Mouse (Mus musculus) retina, postnatal 7 days (tissue): ENCODE results near the gene Angptl4.
"Not testable (repeated sequence)": the region's sequence is repeated elsewhere in the genome, so short reads cannot be mapped to it uniquely, and the experiment has no call there.

Experiments used
- DNase-seq: peaks from one replicate; pipeline ENCODE4 v3.0.0-alpha.2; 2012; ENCODE audit warnings: low read depth, low spot score

Angptl4 gene

DNA sequence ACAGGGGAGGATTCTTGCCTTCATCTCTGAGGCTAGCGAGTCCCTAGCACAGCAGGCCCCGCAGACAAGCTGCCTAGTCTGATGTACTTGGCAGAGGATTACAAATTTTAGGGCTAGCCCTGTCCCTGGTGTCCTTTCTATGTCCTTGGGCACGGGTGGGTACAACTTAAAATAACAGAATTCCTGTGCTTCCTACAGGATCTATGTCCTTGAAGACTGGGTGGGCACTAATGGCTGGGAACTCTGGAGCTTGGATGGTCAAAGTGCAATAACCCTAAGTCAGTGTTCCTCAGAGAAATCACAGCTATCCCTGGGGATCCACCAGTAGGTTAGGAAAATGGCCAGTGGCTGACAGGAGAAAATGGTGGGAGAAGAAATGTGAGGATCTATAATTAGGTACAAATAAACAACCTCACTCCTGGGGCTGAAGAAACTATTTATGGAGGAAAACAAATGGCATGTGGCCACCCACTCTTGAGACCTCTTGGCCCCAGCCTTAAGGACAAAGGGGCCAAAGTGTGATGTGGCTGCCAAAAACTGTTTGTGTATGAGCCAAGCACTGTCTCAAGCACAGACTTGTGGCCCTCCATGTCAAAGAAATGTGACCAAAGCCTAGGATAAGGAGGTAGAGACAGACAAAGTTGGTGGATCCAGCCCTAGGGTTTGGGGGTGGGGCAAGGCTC is 25.4 kb downstream of the Angptl4 start:
- DNase-seq = no peak

DNA sequence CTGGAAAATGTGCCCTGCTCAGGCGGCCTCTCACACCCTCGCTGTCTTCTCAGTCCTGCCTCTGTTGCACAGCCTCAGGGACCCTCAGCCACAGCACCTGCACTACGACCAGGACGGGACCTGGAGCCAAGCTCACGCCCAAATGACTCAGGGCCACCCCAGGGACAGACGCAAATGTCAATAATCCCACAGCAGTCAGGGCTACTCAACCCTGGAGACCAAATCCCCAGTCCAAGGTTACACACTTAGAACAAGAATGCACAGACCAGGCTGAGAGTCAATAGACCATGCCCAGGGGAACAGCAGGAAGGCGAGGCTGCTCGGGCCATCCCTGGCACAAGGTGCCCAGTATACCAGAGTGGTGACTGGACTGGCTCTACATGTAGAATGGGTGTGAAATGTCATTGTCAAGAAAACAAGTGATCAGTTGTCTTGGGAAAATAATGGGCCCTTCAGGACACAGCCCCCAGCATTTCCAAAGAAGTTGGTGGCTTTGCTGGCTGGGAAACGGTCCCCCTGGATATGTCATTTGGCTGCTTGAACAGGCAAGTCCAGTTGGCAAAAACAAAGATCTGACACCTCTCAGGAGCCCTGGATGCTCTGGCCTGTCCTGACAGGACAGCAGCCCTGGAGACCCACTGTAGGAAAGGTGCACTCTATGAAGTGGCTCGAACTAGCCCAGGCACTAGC is 26.1 kb downstream of the Angptl4 start:
- DNase-seq = no peak

DNA sequence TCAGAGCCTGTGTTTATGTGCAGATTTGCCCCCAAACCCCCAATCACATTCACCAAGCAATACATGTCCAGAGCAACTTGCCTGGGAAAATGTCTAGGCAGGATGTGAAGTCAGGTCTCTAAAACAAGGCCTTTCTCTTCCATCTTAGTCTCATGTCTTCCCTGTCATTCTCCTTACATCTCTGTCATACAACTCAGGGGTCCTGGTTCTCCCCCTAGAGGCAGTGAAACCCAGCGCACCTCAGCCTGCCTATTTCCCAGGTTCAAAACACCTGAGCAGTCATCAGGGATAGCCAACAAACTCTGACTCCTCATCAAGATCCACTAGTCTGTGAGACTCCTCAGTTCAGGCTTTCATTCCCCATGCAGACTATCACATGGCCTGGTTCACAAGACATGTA is 27.0 kb downstream of the Angptl4 start:
- DNase-seq = no peak

DNA sequence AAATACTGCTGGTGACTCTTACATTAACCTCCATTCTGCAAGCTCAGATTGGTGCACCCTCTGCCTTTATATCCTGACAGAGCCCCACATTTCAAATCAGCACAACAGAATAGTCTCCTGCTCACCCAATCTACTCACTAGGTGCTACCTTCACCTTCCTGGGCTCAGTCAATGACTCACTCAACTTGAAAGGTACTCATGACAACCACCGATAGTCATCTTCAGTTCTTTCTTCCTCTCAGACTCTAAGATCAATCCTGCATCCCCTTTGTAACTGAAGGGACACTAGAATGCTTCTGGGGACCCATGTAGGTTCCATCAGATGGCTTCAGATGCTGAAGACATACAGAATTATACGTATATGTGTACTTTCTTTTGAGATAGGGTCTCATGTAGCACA is 29.3 kb downstream of the Angptl4 start:
- no peak for DNase-seq

DNA sequence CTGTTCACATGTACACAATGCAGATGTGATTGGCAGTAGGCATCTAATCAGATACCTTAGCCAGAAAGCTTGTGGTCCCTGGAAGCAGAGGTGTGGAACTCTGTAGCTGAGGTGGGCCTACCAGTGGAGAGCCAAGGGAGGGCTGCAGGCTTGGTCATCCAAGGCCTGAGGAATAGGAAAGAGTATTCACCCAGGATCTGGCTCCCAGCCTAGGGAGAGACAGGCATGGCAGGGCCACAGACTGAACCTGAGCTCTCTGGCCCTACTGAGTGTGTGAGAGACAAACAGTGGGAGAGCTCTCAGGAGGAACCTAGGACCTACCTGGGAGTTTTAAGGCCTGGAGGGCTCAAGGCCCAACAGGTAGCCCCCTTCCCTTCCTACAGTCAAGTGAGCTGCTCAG is 30.4 kb downstream of the Angptl4 start:
- DNase-seq = no peak

DNA sequence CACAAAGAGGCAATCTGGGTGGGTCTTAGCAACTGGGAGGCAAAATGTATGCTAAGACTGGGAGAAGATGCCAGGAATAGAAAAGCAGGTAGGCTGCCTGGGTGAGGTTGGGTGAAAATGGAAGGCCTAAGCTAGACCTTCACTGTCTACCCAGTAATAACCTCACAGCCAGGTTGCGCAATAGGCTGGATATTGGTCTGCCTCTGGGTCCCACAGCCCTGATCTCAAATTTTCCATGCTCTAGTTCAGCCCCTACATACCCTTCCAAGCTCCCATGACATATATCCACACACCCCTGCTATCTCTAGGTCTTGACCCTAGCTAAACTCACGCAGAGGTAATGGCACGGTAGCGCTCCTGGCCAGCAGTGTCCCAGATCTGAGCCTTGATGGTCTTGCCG is 32.2 kb downstream of the Angptl4 start:
- no peak for DNase-seq

DNA sequence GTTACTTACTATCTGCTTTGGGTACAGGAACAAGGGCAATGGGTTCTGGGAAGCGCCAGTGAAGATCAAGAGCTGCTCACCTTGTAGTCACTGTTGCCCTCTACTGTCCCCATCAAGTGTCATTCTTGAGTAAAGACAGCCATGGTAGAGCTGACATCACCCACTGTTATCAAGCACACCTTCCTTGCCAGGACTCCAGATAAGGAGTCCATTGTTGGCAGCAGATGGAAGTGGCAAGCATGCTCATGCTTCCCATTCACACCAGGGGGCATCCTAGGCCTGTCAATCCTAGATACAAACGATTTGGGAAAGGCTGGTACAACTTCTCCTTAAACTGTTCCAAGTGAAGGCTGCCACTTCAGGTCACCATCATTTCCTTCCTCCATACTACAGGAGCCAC is 35.6 kb downstream of the Angptl4 start:
- no peak for DNase-seq

DNA sequence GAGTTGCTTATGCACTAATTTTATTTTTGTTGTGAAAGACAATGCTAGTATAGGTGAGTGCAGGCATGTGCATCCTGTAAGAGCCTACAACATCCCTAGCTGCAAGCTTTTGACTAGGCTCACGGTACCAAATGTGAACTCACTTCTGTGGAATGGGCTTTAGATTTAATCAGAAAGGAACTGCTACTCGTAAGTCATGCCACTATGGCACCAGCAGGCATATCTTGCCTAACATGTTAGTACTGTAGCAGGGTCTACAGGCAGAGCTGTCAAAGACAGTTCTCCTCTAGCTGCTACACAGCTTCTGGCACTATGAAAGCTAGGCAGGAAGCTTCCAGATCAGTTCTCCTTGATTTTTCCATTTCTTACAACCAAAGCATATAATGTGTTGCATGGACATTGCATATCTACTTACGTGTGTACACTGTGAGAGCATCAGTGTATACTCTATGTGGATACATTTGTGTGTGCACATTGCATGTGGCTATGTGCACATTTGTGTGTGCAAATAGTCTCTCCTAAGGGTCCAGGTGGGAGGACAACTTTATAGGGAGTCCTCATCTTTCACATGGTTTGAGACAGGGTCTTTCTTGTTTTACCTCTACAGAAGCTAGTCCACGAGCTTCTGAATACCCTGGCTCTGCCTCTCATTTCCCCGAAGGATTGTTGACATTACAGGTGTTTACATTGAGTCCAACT is 36.8 kb downstream of the Angptl4 start:
- DNase-seq = no peak

DNA sequence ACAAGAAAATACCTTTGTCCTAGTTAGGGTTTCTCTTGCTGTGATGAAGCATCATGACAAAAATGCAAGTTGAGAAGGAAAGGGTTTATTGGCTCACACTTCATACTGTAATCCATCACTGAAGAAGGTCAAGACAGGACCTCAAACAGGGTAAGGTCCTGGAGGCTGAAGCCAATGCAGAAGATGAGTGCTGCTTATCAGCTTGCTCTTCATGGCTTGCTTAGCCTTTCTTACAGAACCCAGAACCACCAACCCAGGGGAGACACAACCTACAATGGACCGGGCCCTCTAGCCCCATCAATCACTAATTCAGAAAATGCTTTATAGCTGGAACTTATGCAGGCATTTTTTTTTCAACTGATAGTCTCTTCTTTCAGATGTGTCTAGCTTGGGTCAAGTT is 39.2 kb downstream of the Angptl4 start:
- no peak for DNase-seq

DNA sequence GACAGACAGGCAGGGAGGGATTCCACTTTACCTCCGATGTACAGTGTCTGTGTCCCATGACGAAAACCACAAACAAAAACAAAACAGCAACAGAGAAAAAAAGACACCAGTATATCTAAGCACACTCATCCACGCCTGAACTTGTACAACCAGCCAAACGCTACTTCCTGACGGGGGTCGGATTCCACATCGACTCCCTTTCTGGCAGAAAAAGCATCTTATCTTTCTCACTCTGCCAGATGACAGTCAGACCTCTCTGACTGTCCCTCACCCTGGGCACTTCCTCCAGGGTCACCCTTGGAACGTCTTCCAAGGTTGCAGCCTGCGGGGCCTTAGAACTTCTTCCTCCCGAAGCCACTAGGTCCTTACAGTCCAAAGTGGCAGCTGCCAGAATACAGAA is 48.1 kb downstream of the Angptl4 start:
- not testable (repeated sequence) for DNase-seq

DNA sequence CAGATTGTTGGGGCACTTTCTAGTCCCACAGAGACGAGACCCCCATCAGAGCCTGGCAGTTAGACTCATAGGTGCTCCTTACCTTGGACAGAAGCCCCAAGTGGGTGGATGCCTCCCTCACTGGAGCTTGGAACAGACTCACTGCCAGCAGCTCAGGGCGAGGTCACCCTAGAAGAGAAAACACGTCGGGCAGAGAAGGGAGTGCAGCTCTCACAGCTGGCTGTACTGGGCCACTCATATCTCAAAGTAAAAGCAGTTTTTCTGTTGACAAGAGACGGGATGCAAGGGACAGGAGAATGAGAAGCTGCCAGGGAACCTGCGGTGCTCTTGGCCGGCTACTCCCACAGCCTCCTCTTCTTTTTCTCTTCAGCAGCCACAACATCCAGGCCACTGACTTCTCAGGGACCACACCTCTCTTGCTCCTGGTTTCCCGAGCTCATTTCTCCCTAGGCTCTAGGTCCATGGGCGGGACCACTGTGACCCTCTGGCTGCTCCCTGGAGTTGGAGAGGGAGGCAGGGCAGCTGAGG is 49.0 kb downstream of the Angptl4 start:
- not testable (repeated sequence) for DNase-seq

DNA sequence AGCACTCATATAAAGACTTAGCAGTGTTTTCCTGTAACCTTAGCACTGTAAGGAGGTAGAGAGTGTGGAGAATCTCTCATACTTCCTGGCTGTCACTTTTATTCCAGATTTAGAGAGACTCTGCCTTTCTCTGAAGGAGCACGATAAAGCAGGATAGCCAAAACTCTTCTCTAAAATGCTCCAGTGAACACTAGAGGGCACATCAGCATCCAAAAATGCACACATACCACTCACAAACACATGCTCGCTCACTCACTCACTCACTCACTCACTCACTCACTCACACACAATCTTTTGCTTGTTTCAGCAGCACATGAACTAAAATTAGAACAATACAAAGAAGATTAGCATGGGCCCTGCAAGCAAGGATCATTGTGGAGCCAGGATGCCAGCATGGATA is 52.4 kb downstream of the Angptl4 start:
- DNase-seq = no peak

DNA sequence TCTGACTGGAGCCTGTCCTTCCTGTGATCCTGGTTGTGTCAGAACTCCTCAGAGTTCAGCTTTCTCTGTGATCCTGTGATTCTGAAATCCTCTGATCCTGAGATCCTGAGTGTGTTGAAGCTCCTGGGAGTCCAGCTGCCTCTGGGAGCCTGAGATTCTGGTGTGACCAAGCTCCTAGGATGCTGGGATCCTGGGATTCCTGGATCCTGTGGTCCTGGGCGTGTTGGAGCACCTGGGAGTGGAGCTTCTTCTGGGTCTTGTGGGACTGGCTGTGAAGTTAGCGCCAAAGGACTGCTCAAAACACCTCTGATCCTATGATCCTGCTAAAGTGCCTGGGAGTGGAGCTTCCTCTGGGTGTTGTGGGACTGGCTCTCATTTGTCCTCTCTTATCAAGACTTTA is 53.2 kb downstream of the Angptl4 start:
- no peak for DNase-seq
